ENCODE assay signal across 31 mouse cellular contexts in genomic region chr15:51485554-51485953, GRCm38 (mm10).
"Had no signal": no experiment of that assay in that cellular context is flagged by ENCODE, and none has a peak within 500 bp of the region (broad histone marks: within the 10 kb centered on the region; RNA-seq: fewer than 3 reads in every experiment).

No protein-coding gene starts in this region.

- H3K4me2 ChIP-seq: limb, embryonic 12.5 days; limb, embryonic 13.5 days; limb, embryonic 15.5 days; liver, embryonic 11.5 days; liver, embryonic 12.5 days; liver, embryonic 13.5 days; liver, embryonic 15.5 days; lung, embryonic 15.5 days; midbrain, embryonic 11.5 days; midbrain, embryonic 12.5 days; midbrain, embryonic 13.5 days; midbrain, embryonic 15.5 days; neural tube, embryonic 12.5 days had no signal

- DNase-seq: left cerebral cortex, postnatal 4 days; liver; liver, embryonic 13.5 days; liver, postnatal 0 days; lung, adult 18-20 months; lung, adult 2 months; lung, postnatal 14 days; lung, postnatal 36 days; lung, postnatal 4 days; midbrain, embryonic 14.5 days had no signal

- H3K9ac ChIP-seq: limb, embryonic 12.5 days; limb, embryonic 13.5 days; limb, embryonic 15.5 days; liver, embryonic 12.5 days; liver, embryonic 13.5 days; liver, embryonic 14.5 days; liver, embryonic 15.5 days; liver, postnatal 0 days; lung, embryonic 15.5 days; midbrain, embryonic 12.5 days; midbrain, embryonic 13.5 days; midbrain, embryonic 15.5 days; neural tube, embryonic 12.5 days had no signal

- H3K27me3 ChIP-seq: limb, embryonic 12.5 days; limb, embryonic 13.5 days; limb, embryonic 15.5 days; liver, embryonic 12.5 days; liver, embryonic 13.5 days; liver, embryonic 15.5 days; lung, embryonic 15.5 days; megakaryocyte, embryonic 14.5 days; midbrain, embryonic 12.5 days; midbrain, embryonic 13.5 days; midbrain, embryonic 15.5 days; neural tube, embryonic 12.5 days had no signal

- H3K36me3 ChIP-seq: limb, embryonic 10.5 days; limb, embryonic 12.5 days; limb, embryonic 13.5 days; limb, embryonic 15.5 days; liver, embryonic 12.5 days; liver, embryonic 13.5 days; liver, embryonic 15.5 days; lung, embryonic 15.5 days; midbrain, embryonic 10.5 days; midbrain, embryonic 12.5 days; midbrain, embryonic 13.5 days; midbrain, embryonic 15.5 days; neural tube, embryonic 12.5 days had no signal

- H3K9me3 ChIP-seq: limb, embryonic 10.5 days; limb, embryonic 12.5 days; limb, embryonic 13.5 days; limb, embryonic 15.5 days; liver, embryonic 12.5 days; liver, embryonic 13.5 days; liver, embryonic 15.5 days; lung, embryonic 15.5 days; megakaryocyte, embryonic 14.5 days; midbrain, embryonic 10.5 days; midbrain, embryonic 12.5 days; midbrain, embryonic 13.5 days; midbrain, embryonic 15.5 days; neural tube, embryonic 12.5 days had no signal

- H3K4me3 ChIP-seq: left cerebral cortex, adult 2 months; limb, embryonic 10.5 days; limb, embryonic 12.5 days; limb, embryonic 13.5 days; limb, embryonic 15.5 days; liver, embryonic 12.5 days; liver, embryonic 13.5 days; liver, embryonic 15.5 days; lung, embryonic 15.5 days; megakaryocyte, embryonic 14.5 days; midbrain, embryonic 10.5 days; midbrain, embryonic 12.5 days; midbrain, embryonic 13.5 days; midbrain, embryonic 15.5 days; myocyte; neural tube, embryonic 12.5 days had no signal

- H3K27ac ChIP-seq: left cerebral cortex, adult 2 months; limb, embryonic 10.5 days; limb, embryonic 12.5 days; limb, embryonic 13.5 days; limb, embryonic 15.5 days; liver, embryonic 12.5 days; liver, embryonic 13.5 days; liver, embryonic 14.5 days; liver, embryonic 15.5 days; lung, embryonic 15.5 days; macrophage; midbrain, embryonic 10.5 days; midbrain, embryonic 12.5 days; midbrain, embryonic 13.5 days; midbrain, embryonic 15.5 days; neural tube, embryonic 12.5 days had no signal

- H3K4me1 ChIP-seq: limb, embryonic 10.5 days; limb, embryonic 12.5 days; limb, embryonic 13.5 days; limb, embryonic 15.5 days; liver, embryonic 12.5 days; liver, embryonic 13.5 days; liver, embryonic 15.5 days; lung, embryonic 15.5 days; megakaryocyte, embryonic 14.5 days; midbrain, embryonic 10.5 days; midbrain, embryonic 12.5 days; midbrain, embryonic 13.5 days; midbrain, embryonic 15.5 days; neural tube, embryonic 12.5 days had no signal

- ATAC-seq: liver, embryonic 12.5 days; liver, postnatal 0 days; lung, postnatal 0 days; midbrain, embryonic 13.5 days; midbrain, embryonic 15.5 days; midbrain, embryonic 16.5 days had no signal
